Mouse (Mus musculus): Measurements from ENCODE around the gene Cops9.

- TF ChIP-seq CTCF (IDR thresholded peaks at IDR 0.05; ENCODE audit: low read depth, low read length), result no peak
- TF ChIP-seq POLR2A (IDR thresholded peaks at IDR 0.05; ENCODE audit: extremely low read depth, insufficient read depth, low read length), result no peak
Measured at GRCm38 (mm10) chr1:92675932-92676675, 34.3 kb upstream of the Cops9 start.

All from liver, adult 2 months (tissue).